Mouse (Mus musculus): ENCODE data around the gene Hdgfl2.

GRCm38 (mm10) chr17:56133457-56134363, 54.3 kb downstream of the Hdgfl2 start:
- TF ChIP-seq CTCF (IDR thresholded peaks at IDR 0.05; ENCODE audit: borderline replicate concordance, control insufficient read depth, extremely low read depth, insufficient read depth, low read length, poor library complexity) (no peak), POLR2A (IDR thresholded peaks at IDR 0.05; ENCODE audit: control insufficient read depth, extremely low read depth, insufficient read depth, low read length, poor library complexity) (no peak)

All from thymus, adult 2 months (tissue).